Mouse (Mus musculus) C2C12 (cell line): ENCODE data around the gene Nat8f2.

Experiments used
- CTCF ChIP-seq: IDR thresholded peaks from one replicate; pipeline ENCODE4 v1.5.1; 2011; ENCODE audit not compliant: control insufficient read depth, insufficient read depth, insufficient read length
- MAX ChIP-seq: IDR thresholded peaks from one replicate; pipeline ENCODE4 v1.6.1; 2011; ENCODE audit warnings: mild to moderate bottlenecking, control low read depth
- MYOD1 ChIP-seq: IDR thresholded peaks from one replicate; pipeline ENCODE4 v1.6.1; 2011; ENCODE audit warnings: low read depth; ENCODE audit not compliant: control insufficient read depth, insufficient read length

DNA sequence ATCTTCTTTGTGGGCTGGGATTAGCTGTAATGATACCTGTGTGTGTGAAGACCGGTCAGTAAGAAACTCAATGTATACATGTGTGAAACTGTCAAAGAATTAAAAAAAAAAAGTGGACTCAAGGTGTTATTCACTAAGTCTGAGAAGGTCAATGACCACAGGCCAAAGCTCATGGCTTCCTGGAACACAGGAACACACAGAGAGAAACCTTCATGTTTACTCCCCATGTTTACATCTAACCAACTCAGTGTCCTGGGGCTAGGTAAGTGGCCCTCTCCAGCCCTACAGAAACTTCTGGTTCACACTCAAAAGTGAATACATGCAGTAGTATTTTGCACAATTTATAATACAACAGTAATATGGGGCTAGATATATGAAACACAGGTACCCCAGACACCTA is 40.7 kb upstream of the Nat8f2 start:
- TF ChIP-seq MYOD1 (no peak), CTCF (no peak), MAX (no peak)
